Comparison of ENCODE assay signal across 24 mouse cellular contexts in the genomic region with DNA sequence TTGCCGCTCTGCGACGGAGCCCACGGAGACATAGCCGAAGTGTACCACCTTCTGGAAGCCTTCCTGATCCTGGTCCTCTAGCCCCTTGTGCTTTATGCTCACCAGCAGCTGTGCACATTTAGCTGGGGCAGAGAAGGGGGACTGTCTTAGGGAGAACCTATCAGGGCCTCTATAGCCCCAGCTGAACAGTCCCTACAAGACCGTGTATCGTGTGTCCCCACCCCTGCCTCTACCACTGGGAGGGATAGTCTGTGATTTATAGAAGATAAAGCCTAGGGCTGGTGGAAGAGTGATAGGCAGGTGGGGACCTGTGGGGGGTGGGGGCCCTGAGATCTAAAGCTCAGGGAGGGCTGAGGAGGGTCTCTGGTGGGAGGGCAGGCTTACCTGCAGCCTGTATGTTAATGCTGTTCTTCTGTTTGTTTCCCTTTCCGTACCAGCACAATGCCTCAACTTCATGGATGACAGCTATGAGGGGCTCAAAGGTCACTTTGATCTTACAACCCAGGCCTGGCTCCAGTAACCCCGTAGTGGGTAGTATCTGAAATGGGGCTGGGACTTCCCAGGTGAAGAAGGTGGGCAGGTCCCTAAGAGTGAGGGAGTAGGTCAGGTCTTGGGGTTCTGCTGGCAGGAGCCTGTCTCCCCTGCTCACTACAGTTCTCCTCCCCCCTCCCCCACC. TPM values are rescaled to one million over a fixed set of nuclear protein-coding genes. Genes with fewer than 3 reads are reported as not detected.
"Had no signal": no experiment of that assay in that cellular context is flagged by ENCODE, and none has a peak within 500 bp of the region (broad histone marks: within the 10 kb centered on the region; RNA-seq: fewer than 3 reads in every experiment).

No protein-coding gene starts in this region.

- ATAC-seq: liver, postnatal 0 days; lung, postnatal 0 days; midbrain, embryonic 16.5 days had no signal

- H3K9me3 ChIP-seq: kidney, embryonic 15.5 days; limb, embryonic 15.5 days; neural tube, embryonic 13.5 days; stomach, embryonic 15.5 days had no signal

- H3K4me2 ChIP-seq: kidney, embryonic 15.5 days; limb, embryonic 15.5 days; liver, embryonic 11.5 days; lung, embryonic 14.5 days; neural tube, embryonic 13.5 days; stomach, embryonic 15.5 days had no signal

- H3K27ac ChIP-seq: kidney, embryonic 15.5 days; layer of hippocampus, adult 2 months; limb, embryonic 15.5 days; liver, embryonic 14.5 days; macrophage; neural tube, embryonic 13.5 days; stomach, embryonic 15.5 days had no signal

- H3K4me3 ChIP-seq: kidney, embryonic 15.5 days; layer of hippocampus, adult 2 months; limb, embryonic 15.5 days; myocyte; neural tube, embryonic 13.5 days; stomach, embryonic 15.5 days had no signal

- H3K36me3 ChIP-seq: kidney, embryonic 15.5 days; limb, embryonic 15.5 days; neural tube, embryonic 13.5 days; stomach, embryonic 15.5 days had no signal

- DNase-seq: kidney, adult 18-20 months; kidney, postnatal 10 days; kidney, postnatal 4 days; layer of hippocampus, adult 9-11 months; liver, postnatal 0 days; lung, embryonic 14.5 days; retina, postnatal 1 day; right cerebral cortex, postnatal 25 days; spleen, adult 18-20 months; thymus, adult 2 months; thymus, postnatal 14 days; thymus, postnatal 4 days had no signal

- H3K9ac ChIP-seq: kidney, embryonic 15.5 days; limb, embryonic 15.5 days; liver, embryonic 14.5 days; liver, postnatal 0 days; lung, embryonic 14.5 days; neural tube, embryonic 13.5 days; stomach, embryonic 15.5 days had no signal

- H3K4me1 ChIP-seq: kidney, embryonic 15.5 days; limb, embryonic 15.5 days; neural tube, embryonic 13.5 days; stomach, embryonic 15.5 days had no signal

RNA-seq across cellular contexts. Expression of gene Cfap65, which starts 7.6 kb away (rescaled TPM):
- polyA plus RNA-seq: limb, embryonic 11.5 days; limb, embryonic 15.5 days; liver, embryonic 11.5 days; liver, postnatal 0 days; macrophage; myocyte had no signal

RNA-seq across cellular contexts. Expression of gene Cryba2, which starts 34.8 kb away (rescaled TPM):
- polyA plus RNA-seq: kidney, embryonic 15.5 days; limb, embryonic 11.5 days; liver, embryonic 11.5 days; liver, embryonic 14.5 days; liver, postnatal 0 days; lung, embryonic 14.5 days; lung, postnatal 0 days; macrophage; myocyte had no signal

RNA-seq across cellular contexts. Expression of gene Fev, which starts 42.5 kb away (rescaled TPM):
- polyA plus RNA-seq: limb, embryonic 11.5 days; lung, embryonic 14.5 days; lung, postnatal 0 days; macrophage; myocyte; neural tube, embryonic 13.5 days had no signal
